ENCODE assay signal across 9 mouse cellular contexts in genomic region chr8:88369221-88369620, GRCm38 (mm10). TPM values are rescaled to one million over a fixed set of nuclear protein-coding genes. Genes with fewer than 3 reads are reported as not detected.
DNase-seq lines count a peak whose midpoint lies in the region; TF ChIP-seq lines count a peak whose summit lies in the region.
"Had no signal": no experiment of that assay in that cellular context is flagged by ENCODE, and none has a peak within 500 bp of the region (broad histone marks: within the 10 kb centered on the region; RNA-seq: fewer than 3 reads in every experiment).

No protein-coding gene starts in this region.

- 14% methylated on average over 6 of the region's 6 CpGs for WGBS in kidney, adult 2 months

- H3K27me3 ChIP-seq in kidney, adult 2 months (replicated peaks; ENCODE audit: control insufficient read depth, insufficient read depth, low read length): no peaks in the 10 kb centered on the region
- H3K27me3 ChIP-seq: neural tube, embryonic 12.5 days had no signal

- no peak overlapping the region for H3K27ac ChIP-seq in kidney, adult 2 months (ENCODE audit: insufficient read depth, low read depth, low read length)
- H3K27ac ChIP-seq: neural tube, embryonic 12.5 days had no signal

- H3K4me1 ChIP-seq in kidney, adult 2 months (ENCODE audit: control insufficient read depth, insufficient read depth, low read length): no peaks in the 10 kb centered on the region
- H3K4me1 ChIP-seq: neural tube, embryonic 12.5 days had no signal

- DNase-seq in heart, postnatal 4 days: peak; percentile 28
- no peak for DNase-seq in heart, adult 9 months (ENCODE audit: low spot score in 2 of 2)
- peak; percentile 60 for DNase-seq in brain, embryonic 14.5 days (ENCODE audit: low read depth)
- peak; percentile 68 for DNase-seq in kidney, adult 2 months
- DNase-seq in lung, postnatal 10 days: peak; percentile 50
- DNase-seq in yolk sac, embryonic 10.5 days (ENCODE audit: low spot score): peak; percentile 47
- no peak for DNase-seq in gastrocnemius, postnatal 14 days
- DNase-seq in layer of hippocampus, adult 9-10 months (ENCODE audit: low spot score): no peak

- peak; percentile 62 for TF ChIP-seq CTCF in brain, embryonic 14.5 days (IDR thresholded peaks at IDR 0.05; ENCODE audit: borderline replicate concordance, extremely low read depth, insufficient read depth, insufficient read length)
- no peak; the same call in 1 of the 2 replicates for TF ChIP-seq CTCF in kidney, adult 2 months (conservative IDR thresholded peaks at IDR 0.05; ENCODE audit: insufficient read depth, insufficient read length, low read depth, low read length)

- no peaks in the 10 kb centered on the region for H3K36me3 ChIP-seq in kidney, adult 2 months (ENCODE audit: control insufficient read depth, insufficient read depth, low read length)
- H3K36me3 ChIP-seq: neural tube, embryonic 12.5 days had no signal

- intact Hi-C loops in gastrocnemius, postnatal 14 days (cut with DNase I; ENCODE audit: low total_unique reads): no loop called here

- no peak for TF ChIP-seq POLR2A in brain, embryonic 14.5 days (IDR thresholded peaks at IDR 0.05; ENCODE audit: borderline replicate concordance, extremely low read depth, insufficient read depth, insufficient read length, poor library complexity, severe bottlenecking)
- no peak for TF ChIP-seq POLR2A in kidney, adult 2 months (IDR thresholded peaks at IDR 0.05; ENCODE audit: low read depth, low read length)

- no peak overlapping the region for H3K4me3 ChIP-seq in kidney, adult 2 months (ENCODE audit: insufficient read depth, low read depth, low read length)
- H3K4me3 ChIP-seq: neural tube, embryonic 12.5 days had no signal

RNA-seq across cellular contexts. Expression of gene Brd7, which starts 7.2 kb away (rescaled TPM):
- 10 to 100 TPM; 73.4 to 87.1 TPM for total RNA-seq in heart, postnatal 4 days (2021)
- 65.6 and 69.2 TPM in 2 replicates for polyA plus RNA-seq in brain, embryonic 14.5 days (2012; rRNA removed)
- polyA plus RNA-seq in kidney, adult 2 months (2012; rRNA removed): 23.9 and 25.6 TPM in 2 replicates
- total RNA-seq in gastrocnemius, postnatal 14 days (2021): 10 to 100 TPM; 60.9 to 71.4 TPM

Comparison
In these comparisons a context has a peak if more than half of its experiments do, and no peak if none do; other contexts are left out.
1. DNase-seq: peak in heart, postnatal 4 days (single experiment), brain, embryonic 14.5 days (single experiment), kidney, adult 2 months (single experiment), lung, postnatal 10 days (single experiment) and yolk sac, embryonic 10.5 days (single experiment); none in heart, adult 9 months (0 of 2), gastrocnemius, postnatal 14 days (single experiment) and layer of hippocampus, adult 9-10 months (single experiment).